Mouse (Mus musculus) thymus, postnatal 0 days (tissue): ENCODE measurements around the gene Pikfyve. TPM values are rescaled to one million over a fixed set of nuclear protein-coding genes. Genes with fewer than 3 reads are reported as not detected.
"Not testable (repeated sequence)": the region's sequence is repeated elsewhere in the genome, so short reads cannot be mapped to it uniquely, and the experiment has no call there.

Experiments used
- DNase-seq: peaks from one replicate; pipeline ENCODE4 v3.0.0-alpha.2; 2015; ENCODE audit warnings: low spot score
- polyA plus RNA-seq: library from polyadenylated mRNA; unstranded; fragments of >200 nt; fragmentation: Nextera tagmentation; extraction: Ambion mirVana; gene quantifications from 2 replicates; pipeline ENCODE4 v1.2.1, GENCODE M21; 2015

Pikfyve gene
- polyA plus RNA-seq, 1 experiment from 2014 or later: 12.9 TPM

DNA sequence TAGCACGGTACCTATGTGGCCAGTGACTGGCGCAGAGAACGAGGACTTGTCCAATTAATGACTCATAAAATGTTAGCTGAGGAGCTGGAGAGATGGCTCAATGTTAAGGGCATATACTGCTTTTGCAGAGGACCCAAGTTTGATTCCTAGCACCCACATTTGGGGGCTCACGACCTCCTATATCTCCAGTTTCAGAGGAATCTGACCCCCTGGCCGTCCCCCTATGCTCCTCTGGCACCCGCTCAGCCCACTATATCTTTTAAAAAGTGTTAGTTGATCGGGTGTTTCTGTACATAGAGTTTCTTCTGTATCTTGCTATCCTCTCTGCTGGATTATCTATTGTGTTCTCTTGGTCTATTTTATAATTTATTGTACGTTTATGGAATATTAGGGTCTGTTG is 1.5 kb upstream of the Pikfyve start:
- DNase-seq: no peak

GRCm38 (mm10) chr1:65185524-65186205 is 818 bp upstream of the Pikfyve start:
- peak; percentile 4 for DNase-seq

DNA sequence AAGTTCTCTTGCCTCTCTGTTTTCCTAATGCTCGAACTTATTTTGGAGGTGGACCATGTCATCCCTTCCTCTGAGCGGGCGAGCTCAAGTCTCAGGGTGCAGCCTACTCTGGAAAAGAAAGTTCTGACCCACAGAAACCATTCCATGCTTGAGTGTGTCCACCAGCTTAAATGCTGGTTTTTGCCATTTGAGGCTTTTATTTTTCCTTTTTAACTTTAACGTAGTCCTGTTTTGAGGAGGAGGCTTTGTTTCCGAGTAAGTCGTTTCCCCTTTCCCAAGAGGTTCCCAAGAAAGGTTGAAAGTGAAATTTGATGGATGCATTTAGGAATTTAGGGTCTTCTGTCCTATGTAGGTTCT is 569 bp downstream of the Pikfyve start:
- DNase-seq: no peak

DNA sequence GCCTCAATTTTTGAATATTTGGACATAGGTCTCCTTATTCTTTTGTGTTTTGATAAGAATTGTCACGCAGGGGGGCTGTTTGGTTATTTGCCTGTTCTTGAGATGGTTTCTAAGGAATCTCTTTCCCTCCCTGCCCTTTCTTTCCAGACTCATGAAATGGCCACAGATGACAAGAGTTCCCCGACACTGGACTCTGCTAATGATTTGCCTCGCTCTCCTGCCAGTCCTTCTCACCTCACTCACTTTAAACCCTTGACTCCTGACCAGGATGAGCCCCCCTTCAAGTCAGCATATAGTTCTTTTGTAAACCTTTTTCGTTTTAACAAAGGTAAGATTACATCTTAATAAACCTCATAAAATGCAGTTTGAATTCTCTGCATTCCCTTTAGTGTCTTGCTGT is 3.7 kb downstream of the Pikfyve start:
- no peak for DNase-seq

DNA sequence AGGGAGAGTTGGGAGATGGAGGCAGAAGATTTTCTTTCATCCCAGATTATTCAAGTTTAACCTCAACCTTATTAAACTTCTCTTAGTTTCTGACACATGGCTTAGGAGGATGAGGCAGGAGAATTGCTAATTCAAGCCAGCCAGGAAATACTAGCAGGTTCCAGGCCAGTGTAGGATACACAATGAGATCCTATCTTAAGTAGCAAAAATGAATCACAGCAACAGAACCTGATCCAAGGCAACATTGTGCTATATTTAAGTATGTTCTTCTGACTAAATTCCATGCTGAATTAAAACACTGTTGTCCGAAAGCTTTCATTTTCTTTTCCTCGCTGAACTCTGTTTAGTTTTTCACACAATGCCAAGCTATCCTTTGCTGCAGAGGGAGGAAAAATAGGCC is 6.7 kb downstream of the Pikfyve start:
- DNase-seq: no peak

GRCm38 (mm10) chr1:65198425-65198824 is 11.9 kb downstream of the Pikfyve start:
- no peak for DNase-seq

GRCm38 (mm10) chr1:65198861-65199260 is 12.4 kb downstream of the Pikfyve start:
- DNase-seq: no peak

DNA sequence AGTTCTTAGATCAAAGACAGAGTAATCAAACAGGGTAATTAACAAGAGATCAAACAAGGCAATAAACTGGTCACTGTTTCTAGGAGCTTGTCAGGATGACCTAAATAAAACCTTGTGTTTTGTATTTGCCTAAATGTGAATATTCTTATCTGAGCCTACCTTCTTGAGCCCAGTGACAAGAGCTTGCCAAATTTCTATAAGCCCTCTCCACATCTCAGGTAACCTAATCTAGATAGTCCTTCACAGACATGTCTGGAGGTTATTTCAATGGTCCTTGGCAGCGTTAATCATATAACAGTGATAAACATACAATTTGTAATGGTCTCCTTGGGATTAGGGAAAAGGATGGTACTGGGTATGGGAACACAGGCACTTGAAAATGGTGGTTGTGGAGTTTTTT is 17.8 kb downstream of the Pikfyve start:
- no peak for DNase-seq

GRCm38 (mm10) chr1:65213214-65213613 is 26.7 kb downstream of the Pikfyve start:
- no peak for DNase-seq

- no peak for DNase-seq
Measured at GRCm38 (mm10) chr1:65217567-65217966, 31.1 kb downstream of the Pikfyve start.

- no peak for DNase-seq
Measured at GRCm38 (mm10) chr1:65217972-65218371, 31.5 kb downstream of the Pikfyve start.

- no peak for DNase-seq
Measured at GRCm38 (mm10) chr1:65223654-65224053, 37.2 kb downstream of the Pikfyve start.

DNA sequence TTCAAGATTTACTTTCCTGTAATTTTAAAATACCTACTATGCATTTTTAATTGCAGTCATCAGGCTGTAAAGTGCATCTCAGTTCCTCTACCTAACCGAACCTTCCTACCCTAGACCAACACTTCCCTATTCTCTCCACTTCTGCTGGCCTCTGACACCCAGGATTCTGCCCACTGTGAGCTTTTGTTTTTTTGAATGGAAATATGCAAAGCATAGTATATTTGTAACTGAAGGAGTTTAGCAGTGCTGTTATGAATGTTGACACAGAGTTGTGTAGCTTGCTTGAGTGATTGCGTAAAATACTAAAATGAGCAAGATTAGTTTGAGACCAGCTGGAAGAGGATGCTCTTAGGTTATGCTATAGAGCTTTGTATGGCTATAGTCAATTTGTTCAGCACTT is 41.2 kb downstream of the Pikfyve start:
- no peak for DNase-seq

DNA sequence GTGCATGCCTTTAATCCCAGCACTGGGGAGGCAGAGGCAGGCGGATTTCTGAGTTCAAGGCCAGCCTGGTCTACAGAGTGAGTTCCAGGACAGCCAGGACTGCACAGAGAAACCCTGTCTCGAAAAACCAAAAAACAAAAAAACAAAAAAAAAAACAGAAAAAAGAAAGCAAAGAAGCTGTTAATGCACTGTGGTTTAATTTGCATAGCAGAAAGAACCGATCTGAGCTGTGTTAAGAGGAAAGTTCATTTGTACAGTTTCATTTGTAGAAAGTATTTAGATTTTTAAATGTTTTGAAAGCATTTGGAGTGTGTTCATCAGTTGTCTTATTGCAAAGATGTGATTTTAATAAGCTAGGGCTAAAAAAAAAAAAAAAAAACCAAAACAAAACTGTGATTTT is 43.3 kb downstream of the Pikfyve start:
- not testable (repeated sequence) for DNase-seq

- DNase-seq: no peak
Measured at GRCm38 (mm10) chr1:65230566-65230965, 44.1 kb downstream of the Pikfyve start.

DNA sequence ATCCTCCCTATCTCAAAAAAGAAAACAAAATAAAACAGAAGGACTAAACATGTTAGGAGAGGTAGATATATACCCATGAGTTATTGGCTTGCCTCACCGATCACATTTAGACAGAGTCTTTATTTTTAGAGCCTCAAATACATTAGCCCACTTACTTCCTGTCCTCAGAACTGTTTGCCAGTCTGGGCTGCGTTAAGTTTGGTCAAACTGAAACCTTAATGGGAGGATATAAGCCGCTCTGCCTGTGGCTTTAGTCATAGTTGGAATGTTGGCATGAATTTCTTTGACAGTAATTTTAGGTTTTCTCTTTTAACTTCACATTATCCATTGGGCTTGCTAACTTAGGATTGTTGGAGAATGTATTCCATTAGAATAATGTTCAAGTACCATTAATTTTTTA is 51.2 kb downstream of the Pikfyve start:
- no peak for DNase-seq

- no peak for DNase-seq
Measured at GRCm38 (mm10) chr1:65245637-65246036, 59.2 kb downstream of the Pikfyve start.

- DNase-seq: no peak
Measured at GRCm38 (mm10) chr1:65280461-65280860, 94.0 kb downstream of the Pikfyve start.

- DNase-seq: no peak
Measured at GRCm38 (mm10) chr1:65281756-65282155, 95.3 kb downstream of the Pikfyve start, which contains the start of gene Pth2r. TSS of gene Pth2r (plus strand) at chr1:65282056.

DNA sequence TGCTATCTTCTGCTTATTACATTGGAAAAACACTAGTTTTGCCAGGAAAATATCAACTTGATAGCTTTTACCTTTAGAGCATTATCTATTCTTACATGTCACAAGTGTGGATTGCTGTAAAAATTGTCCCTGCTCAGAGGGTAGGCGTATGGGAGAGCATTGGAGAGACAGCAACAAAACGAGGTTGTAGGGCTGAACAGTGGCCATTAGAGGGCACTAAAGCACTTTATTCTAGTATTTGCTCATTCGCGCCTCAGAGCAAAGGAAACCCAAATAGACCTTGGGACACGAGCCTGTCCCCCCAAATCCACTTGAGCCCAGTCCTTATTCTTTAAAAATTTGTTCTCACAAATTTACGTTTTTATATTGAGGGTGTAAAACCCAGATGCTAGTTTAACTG is 96.3 kb downstream of the Pikfyve start:
- peak; percentile 35 for DNase-seq

- no peak for DNase-seq
Measured at GRCm38 (mm10) chr1:65308476-65308875, 122.0 kb downstream of the Pikfyve start.

DNA sequence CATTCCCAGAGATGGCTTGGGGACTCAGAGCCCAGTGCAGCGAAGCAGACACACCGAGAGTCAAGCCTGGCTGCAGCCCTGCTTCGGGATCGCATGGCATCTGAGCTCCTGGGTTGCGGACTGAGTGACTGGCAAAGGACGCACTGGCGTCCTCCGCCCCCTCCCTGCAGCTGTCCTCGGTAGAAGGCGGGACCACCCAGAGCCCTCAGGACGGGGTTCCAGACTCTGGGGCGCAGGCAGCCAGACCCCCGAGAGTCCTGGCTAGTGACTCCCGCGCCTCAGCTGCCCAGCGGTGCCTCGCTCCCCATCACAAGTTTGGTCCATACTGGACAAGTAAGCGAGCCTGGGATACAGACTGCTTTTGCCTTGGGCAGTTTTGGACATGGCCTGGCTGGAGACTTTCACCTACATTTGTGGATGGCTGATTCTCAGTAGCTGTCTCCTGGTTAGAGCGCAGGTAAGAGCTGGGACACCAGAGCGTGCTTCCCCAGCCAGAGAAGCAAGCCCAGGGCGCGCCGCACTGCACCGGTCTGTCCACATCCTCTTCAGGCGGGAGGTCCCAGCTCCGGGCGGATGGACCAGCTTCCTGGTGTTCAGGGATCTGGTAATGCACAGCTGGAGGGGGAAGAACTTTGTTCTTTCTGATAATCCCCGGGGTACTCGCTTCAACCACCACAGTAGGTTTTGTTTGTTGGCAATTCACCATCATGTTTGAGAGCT is 124.9 kb downstream of the Pikfyve start:
- DNase-seq: no peak

DNA sequence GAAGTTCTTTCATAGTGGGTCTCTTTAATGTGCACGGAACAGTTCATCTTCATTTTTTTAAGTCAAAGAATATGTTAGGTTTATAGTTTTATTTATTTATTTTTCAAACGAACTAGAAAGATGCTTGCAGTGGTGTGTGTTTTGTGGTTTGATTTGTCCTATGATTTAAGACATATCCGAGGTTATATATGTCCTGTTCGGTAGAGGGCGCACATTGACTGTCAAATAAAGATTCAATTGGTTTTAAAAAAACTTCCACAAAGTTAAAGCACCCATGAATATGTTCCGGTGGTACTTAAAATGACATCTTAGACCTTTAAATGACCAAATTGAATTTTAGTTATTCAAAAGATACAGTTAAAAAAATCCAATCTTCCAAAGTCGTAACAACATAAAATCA is 125.6 kb downstream of the Pikfyve start:
- peak; percentile 7 for DNase-seq
